Mouse (Mus musculus) spleen, postnatal 10 days (tissue): ENCODE data around the gene 1700001P01Rik.

Source experiments
- DNase-seq, 2 experiments: peaks; one replicate each; pipeline ENCODE4 v3.0.0; 2021 to 2022; ENCODE audit warnings: low spot score in 2 of 2

The 1700001P01Rik gene

DNA sequence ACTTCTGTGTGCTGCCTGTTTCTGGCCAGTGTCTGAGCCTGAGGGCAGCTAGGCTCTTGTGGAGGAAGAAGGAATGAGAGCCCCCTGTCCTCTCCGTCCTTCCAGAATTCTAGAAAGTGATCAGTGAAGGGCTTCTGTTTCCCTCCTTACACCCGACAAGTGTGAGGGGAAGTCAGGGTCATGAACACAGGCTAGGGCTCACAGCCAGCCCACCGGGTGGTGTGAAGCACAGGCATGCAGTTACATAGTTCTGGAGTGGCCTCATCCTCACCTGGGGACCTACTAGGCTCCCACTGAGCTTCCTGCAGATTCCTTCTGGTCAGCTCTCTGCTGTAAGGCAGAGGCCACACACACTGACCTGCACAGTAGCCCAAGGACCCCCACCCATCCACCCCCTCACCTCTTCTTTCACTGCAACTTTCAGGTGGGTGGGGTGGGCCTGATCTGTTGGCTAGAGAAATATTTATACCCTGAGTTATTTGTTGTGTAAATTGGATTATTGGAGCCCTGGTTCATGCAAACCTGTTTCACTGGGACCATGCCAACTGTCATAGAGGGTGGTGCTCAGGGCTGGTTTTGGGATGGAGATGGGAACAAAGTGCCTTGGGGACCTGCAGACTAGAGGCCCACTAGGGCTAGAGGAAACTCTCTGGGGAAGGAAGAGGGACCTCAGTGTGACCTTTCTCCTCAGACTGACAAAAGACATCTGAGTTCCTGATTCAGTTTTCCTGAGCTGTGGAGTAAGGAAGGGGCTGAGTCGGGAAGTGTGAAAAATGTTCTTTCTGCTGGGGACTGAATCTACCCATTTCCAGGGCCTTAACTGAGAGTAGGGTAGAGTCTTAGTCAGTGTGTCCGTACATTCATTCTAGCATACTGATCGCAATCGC lies 33.8 kb upstream of the 1700001P01Rik start:
- DNase-seq = no peak

DNA sequence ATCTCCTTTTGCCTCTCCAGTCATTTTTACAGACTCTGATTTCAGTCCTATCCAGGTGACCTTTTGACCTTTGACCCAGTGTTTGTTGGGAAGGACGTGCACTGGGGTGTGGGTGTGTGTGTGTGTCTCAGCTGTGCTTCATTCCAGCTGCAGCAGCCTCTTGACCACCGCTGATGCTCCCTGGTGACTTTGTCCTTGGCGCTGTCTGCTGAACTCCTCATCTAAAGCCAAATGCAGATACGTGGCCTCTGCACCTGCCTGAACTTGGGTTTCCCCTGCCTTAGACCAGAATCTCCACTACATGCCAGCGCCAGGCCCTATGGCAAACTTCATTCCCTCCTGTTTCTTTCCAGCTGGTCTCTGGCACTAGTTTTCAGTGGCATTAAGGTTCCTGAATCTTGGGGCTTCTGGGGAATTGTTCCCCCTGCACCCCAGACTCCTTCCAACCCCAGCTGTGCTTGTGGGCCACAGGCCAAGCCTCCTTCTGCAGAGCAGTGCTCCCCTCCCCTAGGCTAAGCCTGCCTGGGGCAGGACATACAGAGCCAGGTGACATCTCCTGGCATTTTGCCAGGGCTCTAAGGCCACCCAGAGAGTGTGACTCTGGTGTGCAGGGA lies 33.0 kb upstream of the 1700001P01Rik start:
- DNase-seq = no peak

DNA sequence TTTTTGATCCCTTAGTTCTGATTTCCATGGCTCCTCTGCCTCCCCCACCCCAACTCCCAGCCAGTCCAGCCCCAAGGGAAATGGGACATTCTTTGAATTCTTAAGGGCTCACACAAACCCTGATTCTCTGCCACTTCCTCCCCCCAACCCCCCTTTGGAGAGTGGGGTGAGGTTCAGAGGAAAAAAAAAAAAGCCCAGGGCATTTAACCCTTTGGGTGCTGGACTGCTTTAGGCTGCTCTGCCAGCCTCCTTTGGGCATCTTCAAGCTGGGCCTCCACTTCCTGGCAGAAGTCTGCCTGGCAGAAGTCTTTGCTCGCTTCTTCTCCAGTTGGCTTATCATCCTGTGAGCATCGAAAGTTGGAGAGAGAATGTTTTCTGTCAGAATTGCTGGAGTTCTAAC lies 32.4 kb upstream of the 1700001P01Rik start:
- no peak for DNase-seq

DNA sequence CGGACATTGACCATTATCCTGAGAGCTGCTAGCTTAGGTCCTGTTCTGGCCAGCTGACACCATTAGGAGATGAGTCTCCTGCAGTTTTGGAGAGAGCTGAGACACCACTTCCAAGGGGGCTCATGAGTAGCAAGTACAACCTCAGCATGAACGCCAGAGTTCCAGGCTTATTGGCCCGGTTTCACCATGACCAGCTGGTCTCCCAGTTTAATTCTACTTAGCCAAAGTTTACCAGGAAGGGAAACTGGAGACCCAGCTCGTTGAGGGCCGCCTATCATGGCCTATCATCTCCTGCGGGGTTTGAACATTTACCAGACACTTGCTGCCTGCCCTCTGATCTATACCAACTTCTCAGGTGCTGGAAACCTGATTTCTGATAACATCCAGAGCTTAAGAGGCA lies 31.9 kb upstream of the 1700001P01Rik start:
- DNase-seq = no peak

DNA sequence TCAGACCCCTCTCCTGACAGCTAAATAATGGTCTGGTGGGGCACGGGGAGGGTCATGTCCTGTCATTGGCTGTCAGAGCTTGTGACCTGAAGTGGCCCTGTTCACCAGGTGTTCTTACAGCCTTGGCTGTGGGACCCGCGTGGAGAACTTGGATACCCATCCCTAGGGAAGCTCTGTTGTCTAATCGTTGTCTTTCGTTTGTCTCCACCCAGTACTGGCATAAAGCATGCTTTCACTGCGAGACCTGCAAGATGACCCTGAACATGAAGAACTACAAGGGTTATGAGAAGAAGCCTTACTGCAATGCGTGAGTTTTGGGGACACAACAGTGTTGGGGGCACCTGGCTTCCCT lies 30.9 kb upstream of the 1700001P01Rik start:
- no peak for DNase-seq

DNA sequence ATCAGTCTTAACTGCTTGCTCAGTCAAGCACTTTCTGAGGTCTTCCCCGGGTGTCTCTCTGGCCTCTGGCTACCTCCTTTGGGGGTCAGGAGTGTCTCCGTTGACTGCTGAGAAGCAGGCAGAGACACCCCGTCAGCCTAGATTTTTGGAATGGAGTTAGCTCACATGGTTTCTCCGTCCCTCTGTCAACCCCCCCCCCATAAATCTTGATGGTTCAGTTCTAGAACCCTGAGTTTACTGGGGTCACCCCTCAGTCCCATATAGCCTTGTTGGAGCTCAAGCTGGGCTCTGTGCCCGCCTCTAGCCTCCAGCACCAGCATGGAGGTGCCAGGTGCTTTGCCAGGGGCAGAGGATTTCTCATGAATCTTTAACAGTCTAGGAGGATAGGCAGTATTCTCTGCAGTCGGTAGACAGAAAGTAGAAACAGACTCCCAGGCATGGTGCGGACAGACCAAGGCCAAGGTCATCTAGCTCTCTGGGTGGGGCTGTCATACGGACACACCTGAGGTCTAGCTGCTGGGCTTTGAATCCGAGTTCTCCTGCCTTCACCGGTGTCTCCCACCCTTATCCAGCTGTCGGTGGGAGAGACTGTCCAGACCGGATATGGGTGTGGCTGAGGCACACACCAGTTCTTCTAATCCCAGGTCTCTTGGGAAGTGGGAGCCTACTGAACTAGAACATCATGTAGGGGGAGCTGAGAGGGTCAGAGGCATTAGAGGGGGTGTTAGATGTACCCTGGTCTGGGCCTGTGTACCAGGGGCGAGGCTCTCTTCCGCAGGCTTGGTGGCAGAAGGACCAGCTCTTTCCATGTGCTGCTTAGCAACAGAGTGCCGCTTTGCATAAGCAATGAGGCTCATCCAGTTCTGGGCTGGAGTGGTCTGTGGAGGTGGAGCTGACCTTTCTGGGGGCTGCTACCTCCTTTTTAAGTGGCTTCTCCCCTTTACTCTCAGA lies 30.2 kb upstream of the 1700001P01Rik start:
- no peak for DNase-seq

DNA sequence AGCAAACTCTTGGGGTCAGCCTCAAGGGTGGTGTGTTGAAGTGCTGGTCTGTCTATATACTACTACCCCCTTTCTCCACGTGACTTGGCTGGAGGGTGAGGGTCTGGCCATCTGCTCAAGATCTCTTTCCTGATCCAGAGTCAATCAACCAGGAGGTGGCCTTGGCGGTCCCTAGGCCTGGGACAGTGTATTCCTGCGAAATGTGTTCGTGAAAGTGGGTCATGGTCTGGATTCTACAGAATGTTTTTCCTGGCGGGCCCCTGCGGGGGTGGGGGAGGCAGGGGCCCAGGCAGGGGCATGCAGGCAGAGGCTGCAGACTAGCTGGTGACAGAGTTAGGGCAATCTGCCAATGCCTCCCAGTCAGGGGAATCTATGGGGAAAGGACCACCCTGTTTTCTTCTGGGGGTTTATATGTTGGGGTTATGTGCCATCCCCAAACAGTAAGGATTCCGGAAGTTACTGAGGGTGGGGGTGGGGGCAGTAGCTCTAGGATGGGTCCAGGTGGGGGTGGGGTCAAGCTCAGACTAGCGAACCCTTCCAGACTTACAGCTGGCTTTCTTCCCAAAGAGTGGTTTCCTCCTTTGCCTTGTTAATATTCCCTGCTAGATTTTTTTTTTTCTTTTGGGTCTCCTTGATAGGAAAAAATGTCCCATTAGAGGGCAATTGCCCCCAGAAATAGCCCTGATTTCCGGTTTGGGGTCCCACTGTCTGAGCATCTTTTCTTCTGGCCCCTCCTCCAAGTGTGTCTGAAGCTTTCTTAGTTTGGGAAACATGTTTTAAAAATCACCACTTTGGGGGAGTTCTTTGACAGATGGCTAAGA lies 29.3 kb upstream of the 1700001P01Rik start:
- no peak for DNase-seq

DNA sequence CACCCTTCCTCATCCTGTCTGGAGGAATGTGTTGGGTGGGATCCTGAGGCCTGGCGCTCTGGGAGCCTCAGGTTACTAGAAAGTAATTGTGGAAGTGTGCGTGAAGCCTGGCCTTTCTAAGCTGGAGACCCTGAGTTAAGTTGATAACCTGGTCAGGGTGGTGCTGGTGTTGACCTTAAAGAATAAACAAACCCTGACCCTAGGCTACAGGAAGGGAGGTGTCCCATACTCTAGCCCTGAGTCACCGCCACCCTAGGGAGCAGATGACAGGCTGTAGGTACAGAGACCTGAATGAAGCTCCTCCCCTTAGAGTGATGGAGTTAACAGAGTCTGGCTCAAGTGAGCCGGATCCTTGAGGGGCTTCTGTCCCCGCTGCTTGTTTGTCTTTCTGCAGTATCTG lies 28.1 kb upstream of the 1700001P01Rik start:
- no peak for DNase-seq

DNA sequence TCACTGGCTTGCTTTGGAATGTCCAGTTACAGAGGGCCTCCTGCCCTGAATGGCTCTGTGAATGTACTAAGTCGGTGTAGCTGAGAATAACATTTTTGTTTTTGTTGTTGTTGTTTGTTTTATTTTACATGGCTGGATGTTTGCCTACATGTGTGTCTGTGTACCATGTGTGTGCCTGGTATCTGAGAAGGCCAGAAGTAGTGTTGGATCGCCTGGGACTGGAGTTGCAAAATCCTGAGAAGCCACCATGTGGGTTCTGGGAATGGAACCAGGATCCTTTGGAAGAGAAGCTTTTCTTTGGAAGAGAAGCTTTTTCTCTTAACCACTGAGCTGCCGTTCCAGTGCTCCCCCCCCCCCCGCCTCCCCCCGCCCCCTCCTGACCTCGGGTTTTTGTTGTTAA lies 26.8 kb upstream of the 1700001P01Rik start:
- DNase-seq = no peak

DNA sequence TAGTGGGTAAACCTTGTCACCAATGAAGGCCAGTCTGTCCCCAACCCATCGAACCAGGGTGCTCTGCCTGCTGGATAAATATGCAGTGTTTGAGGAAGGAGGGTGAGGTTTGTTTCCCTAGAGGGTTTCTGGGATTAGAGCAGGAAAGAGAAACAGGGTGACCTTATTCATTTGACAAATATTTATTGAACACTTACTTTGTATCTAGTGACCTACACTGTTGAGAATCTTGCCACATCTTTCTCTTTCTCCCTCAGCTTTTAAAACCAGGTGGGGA lies 26.4 kb upstream of the 1700001P01Rik start:
- no peak for DNase-seq

DNA sequence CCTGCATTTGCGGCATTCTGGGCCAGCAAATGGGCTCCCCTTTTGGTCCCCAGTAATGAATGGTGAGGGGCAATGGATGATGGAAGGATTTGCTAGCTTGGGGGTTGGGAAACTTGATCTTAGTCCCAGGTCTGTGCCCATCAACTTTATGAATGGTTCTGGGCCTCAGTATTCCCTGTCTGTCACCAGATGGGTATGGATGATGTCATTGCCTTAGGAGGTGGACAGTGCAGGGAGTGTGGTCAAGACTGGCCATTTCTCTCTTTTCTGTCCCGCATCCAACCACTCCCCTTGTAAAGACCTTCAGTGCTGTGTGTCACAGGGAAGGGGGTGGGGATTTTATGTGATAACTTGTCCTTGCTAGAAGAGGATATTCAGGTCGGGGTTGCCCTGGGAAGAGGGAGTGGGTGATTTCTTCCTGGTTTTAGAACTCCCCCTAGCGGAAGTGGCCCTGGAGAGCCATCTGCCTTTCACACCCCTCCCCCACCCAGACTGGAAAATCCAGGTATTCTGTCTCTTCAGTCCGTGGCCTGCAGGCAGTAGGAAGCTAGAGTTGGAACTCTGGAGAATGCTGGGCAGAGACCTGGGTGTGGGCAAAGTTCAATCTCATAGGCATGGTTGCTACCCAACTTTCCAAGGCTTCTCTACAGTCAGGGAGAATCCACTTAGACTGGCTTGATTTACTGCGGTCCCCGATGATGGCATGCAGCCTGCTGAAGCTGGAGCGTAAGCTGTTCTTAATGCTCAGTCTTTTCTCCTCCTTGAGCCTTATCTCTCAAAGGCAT lies 25.9 kb upstream of the 1700001P01Rik start:
- no peak for DNase-seq

DNA sequence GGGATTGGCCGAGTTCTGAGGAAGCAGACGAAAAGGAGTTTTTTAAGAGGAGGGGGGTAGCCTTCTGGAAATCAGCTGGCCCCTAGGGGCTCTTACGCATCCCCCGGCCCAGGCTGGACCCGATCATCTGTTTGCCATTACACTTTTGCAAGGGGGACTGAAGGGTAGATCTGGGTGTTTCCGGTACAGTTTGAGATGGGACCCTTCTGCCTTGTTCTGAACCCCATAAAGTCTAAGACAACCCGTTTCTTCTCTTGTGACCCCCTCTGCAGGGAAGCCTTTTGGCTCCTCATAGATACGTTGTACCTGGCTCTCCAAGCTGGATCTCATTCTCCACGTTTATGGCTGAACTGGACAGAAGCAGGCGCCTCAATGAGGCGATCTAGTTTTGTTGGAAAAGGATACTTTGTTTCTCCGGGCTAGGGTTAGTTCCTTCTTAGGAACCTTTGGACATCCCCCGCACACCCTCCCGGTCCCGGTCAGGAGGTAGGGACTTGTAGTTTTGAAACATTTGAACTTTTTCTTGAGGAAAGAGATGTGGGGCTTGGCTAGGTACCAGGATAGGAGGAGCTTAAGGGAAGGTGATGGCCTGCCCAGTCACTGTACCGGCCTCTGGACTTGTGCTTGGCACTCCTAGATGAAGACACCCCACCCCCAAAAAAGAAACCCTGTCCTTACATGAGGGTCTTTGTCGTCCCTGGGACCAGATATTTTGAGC lies 25.1 kb upstream of the 1700001P01Rik start:
- DNase-seq = no peak

DNA sequence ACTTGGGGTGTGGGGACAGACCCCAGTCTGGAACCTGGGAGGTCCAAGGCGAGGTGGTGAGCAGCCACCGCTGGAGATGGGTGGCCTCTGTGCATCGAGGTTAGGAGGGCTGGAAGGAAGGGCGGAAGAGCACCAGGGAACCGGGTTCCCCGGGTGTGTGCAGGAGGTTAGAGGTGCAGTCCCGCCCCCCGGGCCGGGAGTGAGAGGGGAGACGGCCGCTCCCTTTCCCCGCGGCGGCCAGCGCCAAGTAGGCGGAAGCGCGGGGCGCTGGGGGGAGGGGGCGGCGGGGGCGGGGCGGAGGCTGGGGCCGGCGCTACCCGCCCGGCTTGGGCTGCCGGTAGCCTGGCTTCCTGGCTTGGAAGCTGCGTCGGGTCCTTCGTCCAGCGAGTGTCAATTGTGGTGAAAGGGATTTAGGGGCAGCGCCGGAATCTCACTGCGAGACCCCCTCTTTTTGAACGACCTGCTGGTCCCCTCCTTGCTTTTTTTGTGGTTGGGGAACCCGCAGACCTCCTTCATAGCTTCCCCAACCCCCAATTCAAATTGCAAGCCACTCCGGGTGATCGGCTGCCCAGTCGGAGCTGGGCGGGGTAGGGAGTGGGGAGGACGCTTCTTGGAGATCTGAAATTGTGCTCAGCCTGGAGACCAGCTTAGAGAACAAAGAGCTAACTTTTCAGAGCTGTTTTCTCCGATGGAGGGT lies 24.4 kb upstream of the 1700001P01Rik start:
- peak; percentile 34 to 72 for DNase-seq

DNA sequence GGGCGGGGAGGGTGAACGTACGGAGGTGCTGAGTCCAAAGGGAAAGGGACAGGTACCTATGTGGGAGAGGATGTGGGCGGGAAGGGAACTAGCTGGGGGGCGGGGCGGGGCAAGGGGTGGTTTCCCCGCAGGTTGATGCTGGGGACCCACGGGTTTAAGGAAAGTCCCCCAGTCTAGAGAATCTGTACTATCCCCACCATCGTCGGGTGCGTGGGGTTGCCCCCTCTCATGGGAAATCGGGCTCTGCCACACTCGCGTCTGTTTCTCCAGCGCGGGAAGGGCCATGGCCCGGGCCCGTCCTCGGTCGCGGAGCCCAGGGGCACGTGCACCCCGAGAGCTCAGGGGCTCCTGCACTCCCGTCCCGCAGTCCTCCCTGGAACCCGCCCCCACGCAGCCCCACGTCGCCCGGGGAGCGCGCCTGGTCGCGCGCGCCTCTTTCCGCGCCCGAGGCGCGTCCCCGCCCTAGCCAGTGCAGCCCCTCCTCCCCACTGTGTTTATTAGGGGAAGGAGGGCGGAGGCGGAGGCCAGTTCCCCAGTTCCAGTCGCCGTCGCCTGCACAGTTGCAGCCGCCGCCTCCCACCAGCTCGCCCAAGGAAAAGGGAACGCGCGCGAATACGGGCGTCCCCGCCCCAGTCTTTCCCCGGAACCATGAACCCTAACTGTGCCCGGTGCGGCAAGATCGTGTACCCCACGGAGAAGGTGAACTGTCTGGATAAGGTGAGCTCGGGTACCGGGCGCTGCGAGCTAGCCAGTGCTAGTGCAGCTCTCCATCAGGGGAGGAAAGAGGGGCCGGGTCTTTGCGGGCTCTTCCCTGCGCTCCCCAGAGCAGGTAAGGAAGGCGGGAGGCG lies 23.7 kb upstream of the 1700001P01Rik start:
- DNase-seq = peak; percentile 72 to 78

DNA sequence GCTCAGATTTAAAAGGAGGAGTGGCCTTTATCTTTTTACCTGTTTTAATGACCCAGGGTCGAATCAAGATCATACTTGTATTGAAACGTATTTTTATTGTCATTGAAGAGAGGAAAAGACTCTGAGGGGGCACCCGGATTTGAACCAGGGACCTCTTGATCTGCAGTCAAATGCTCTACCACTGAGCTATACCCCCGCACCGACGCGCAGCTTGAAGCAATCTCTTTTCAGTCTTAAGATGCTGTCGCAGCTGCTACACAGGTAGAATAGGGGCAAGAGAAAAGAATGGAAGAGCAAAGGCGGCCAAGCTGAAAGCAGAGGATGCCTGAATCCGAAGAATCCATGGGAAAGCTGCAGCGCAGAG lies 23.0 kb upstream of the 1700001P01Rik start, which contains the start of gene Lasp1:
Gene Lasp1 (plus strand): TSS at position 219 of the 364 bp plus-strand sequence.
- DNase-seq = peak; percentile 74 to 88

DNA sequence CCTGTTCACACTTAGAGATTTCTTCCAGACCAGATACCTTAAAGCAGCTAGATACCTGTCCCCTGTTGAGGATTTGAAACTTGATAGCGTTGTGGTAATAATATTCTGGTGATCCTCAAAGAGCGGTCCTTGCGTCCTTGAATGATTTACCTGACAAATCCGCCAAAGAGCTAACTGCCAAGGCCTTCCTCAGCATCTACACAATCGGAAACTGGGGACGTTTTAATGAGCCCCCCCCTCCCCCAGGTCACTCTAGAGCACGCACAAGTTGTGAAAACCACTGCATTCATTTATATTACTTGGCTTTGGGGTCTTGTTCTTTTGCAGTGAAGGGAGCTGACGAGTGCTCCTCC lies 22.3 kb upstream of the 1700001P01Rik start:
- no peak for DNase-seq

DNA sequence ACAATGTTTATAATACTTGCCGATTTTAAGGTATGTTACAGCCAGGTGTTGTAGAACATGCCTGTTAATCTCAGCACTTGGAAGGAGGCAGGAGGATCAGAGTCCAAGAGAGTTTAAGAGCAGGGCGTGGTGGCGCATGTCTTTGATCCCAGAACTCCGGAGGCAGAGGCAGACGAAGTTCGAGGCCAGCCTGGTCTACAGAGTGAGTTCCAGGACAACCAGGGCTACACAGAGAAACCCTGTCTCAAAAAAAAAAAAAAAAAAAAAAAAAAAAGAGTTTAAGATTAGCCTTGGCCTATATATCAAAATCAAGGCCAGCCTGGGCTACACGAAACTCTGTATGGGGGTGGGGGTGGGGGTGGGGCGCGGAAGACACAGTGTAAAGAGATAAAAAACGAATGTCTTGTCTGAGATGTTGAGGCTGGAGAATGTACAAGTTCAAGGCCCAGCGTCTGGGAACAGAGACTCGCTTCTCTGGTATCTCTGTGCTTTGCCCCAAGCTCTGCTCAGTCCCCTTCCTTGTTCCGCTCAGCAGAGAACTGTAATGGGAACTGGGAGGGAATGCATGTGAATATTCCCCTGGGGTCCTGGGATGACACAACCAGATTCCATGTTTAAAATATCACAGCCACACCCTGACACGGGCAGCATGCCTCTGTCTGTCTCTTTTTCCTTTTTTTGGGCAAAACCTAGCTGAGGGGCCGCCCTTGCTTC lies 21.8 kb upstream of the 1700001P01Rik start:
- no peak for DNase-seq

DNA sequence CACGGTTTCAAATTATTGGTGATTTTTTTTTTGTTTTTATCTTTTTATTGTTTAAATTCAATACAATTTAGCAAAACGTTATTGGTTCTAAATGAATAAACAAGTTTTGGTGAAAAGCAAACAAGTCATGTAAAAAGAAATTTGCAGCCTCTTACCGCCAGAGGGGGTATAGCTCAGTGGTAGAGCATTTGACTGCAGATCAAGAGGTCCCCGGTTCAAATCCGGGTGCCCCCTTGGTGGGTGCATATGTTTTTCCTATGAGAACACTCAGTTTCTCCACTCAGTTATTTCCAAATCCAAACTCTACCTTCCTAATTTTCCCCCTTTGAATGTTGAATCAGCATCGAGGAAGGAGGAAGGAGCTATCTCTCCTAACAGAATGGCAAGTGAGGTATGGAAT lies 21.2 kb upstream of the 1700001P01Rik start:
- peak in 1 of 2 experiments; percentile 70 for DNase-seq
